Mouse (Mus musculus): ENCODE results near the gene Mthfd2l.
A peak's percentile ranks its signal among the peaks of the same experiment; 100 is the strongest.

- TF ChIP-seq CTCF (IDR thresholded peaks at IDR 0.05; ENCODE audit: extremely low read depth, insufficient read length, insufficient replicate concordance, low read depth, low read length) (peak; percentile 65; the same call in 1 of the 2 replicates), POLR2A (IDR thresholded peaks at IDR 0.05; ENCODE audit: low read depth, low read length) (no peak)
These were observed 107.6 kb downstream of the Mthfd2l start for GRCm38 (mm10) chr5:91038547-91038946.

Data from small intestine, adult 2 months (tissue).